Mouse (Mus musculus): ENCODE measurements around the gene Lmntd1. TPM values are rescaled to one million over a fixed set of nuclear protein-coding genes. Genes with fewer than 3 reads are reported as not detected.

Gene Lmntd1
- polyA plus RNA-seq, 1 experiment from 2014 or later = not detected

DNA sequence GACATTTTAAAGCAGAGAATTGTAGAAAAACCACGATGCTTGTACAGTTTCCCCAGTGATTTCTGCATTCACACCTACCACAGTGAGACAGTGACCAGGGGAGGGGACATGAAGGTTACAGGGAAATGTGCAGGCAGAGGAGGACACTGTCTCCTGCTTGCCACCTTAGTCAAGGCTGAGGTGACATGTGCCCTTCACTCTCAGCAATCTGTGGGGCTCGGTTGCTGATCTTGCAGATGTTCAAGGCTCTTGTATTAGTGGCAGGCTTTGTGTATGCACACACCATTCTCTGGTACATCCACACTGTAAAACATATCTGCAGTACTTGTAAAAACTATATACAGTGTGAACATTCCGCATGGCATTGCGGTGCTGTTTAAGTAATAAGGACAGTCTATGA lies 216.2 kb downstream of the Lmntd1 start:
- Histone ChIP-seq H3K36me3 (ENCODE audit: control insufficient read depth, insufficient read depth) (no peaks in the 10 kb centered on the region), H3K4me2 (ENCODE audit: low read depth, low read length) (no peak overlapping the region), H3K27ac (ENCODE audit: low read length) (no peak overlapping the region), H3K4me3 (ENCODE audit: low read depth, low read length) (no peak overlapping the region), H3K9me3 (replicated peaks; ENCODE audit: control insufficient read depth, low read length) (no peaks in the 10 kb centered on the region), H3K9ac (ENCODE audit: low read depth, low read length) (no peak overlapping the region), H3K4me1 (ENCODE audit: control insufficient read depth, low read depth, low read length) (no peaks in the 10 kb centered on the region), H3K27me3 (ENCODE audit: control insufficient read depth, insufficient read depth, low read depth, low read length) (no peaks in the 10 kb centered on the region)
- WGBS (ENCODE audit: insufficient replicate concordance) = 71% methylated on average over 4 of the region's 4 CpGs
- no peak for ATAC-seq (ENCODE audit: low read depth)

DNA sequence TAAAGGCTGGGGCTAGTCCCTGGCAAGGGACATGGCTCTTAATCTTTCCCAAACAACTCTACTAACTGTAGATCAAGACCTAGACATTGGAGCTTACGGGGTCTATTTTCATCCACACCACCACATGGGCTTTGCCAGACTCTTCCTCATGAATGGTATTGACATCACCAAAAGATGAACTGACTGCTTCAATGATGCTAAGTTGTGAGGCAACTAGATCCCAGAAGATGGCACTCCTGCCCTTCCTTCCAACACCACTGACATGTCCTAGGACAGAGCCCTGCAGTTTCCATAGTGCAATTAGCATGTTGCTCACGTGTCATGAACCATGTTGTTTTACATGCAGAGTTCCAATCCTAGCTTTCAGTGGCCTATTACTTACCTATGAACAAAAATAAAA lies 217.6 kb downstream of the Lmntd1 start:
- Histone ChIP-seq H3K9ac (ENCODE audit: low read depth, low read length) (no peak overlapping the region), H3K4me1 (ENCODE audit: control insufficient read depth, low read depth, low read length) (no peaks in the 10 kb centered on the region), H3K9me3 (replicated peaks; ENCODE audit: control insufficient read depth, low read length) (no peaks in the 10 kb centered on the region), H3K4me2 (ENCODE audit: low read depth, low read length) (no peak overlapping the region), H3K4me3 (ENCODE audit: low read depth, low read length) (no peak overlapping the region), H3K36me3 (ENCODE audit: control insufficient read depth, insufficient read depth) (no peaks in the 10 kb centered on the region), H3K27ac (ENCODE audit: low read length) (no peak overlapping the region), H3K27me3 (ENCODE audit: control insufficient read depth, insufficient read depth, low read depth, low read length) (no peaks in the 10 kb centered on the region)
- WGBS (ENCODE audit: insufficient replicate concordance) = 60% methylated on average over 2 of the region's 2 CpGs
- no peak for ATAC-seq (ENCODE audit: low read depth)

GRCm38 (mm10) chr6:145390421-145390820 lies 223.7 kb downstream of the Lmntd1 start:
- Histone ChIP-seq H3K9ac (ENCODE audit: low read depth, low read length) (no peak overlapping the region), H3K4me3 (ENCODE audit: low read depth, low read length) (no peak overlapping the region), H3K27me3 (ENCODE audit: control insufficient read depth, insufficient read depth, low read depth, low read length) (no peaks in the 10 kb centered on the region), H3K9me3 (replicated peaks; ENCODE audit: control insufficient read depth, low read length) (no peaks in the 10 kb centered on the region), H3K27ac (ENCODE audit: low read length) (no peak overlapping the region), H3K36me3 (ENCODE audit: control insufficient read depth, insufficient read depth) (no peaks in the 10 kb centered on the region), H3K4me1 (ENCODE audit: control insufficient read depth, low read depth, low read length) (no peaks in the 10 kb centered on the region), H3K4me2 (ENCODE audit: low read depth, low read length) (no peak overlapping the region)
- 75% methylated on average over 2 of the region's 2 CpGs for WGBS (ENCODE audit: insufficient replicate concordance)
- ATAC-seq (ENCODE audit: low read depth) = no peak

DNA sequence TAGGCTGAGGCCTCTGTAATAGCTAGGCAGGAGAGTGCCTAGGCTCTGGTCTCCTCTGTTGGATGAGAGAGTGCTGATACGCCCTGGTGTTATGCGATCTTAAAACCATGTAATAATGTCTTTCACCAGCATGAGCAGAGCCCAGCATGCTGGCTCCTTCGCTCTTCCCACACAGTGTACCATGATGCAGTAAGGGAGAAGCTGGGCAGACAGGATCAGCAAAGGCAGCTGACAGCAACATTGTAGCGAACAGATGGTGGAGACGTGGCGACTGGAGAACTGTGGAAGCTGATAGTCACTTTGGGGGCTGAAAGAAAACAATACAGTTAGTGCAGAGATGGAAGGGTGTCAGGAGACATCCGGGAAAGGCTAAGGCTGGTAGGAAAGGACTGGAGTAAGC lies 224.2 kb downstream of the Lmntd1 start:
- no peak overlapping the region for H3K9ac ChIP-seq (ENCODE audit: low read depth, low read length)
- H3K36me3 ChIP-seq (ENCODE audit: control insufficient read depth, insufficient read depth) = no peaks in the 10 kb centered on the region
- H3K27me3 ChIP-seq (ENCODE audit: control insufficient read depth, insufficient read depth, low read depth, low read length) = no peaks in the 10 kb centered on the region
- H3K9me3 ChIP-seq (replicated peaks; ENCODE audit: control insufficient read depth, low read length) = no peaks in the 10 kb centered on the region
- no peak overlapping the region for H3K4me2 ChIP-seq (ENCODE audit: low read depth, low read length)
- WGBS (ENCODE audit: insufficient replicate concordance) = 56% methylated on average over 7 of the region's 7 CpGs
- no peak overlapping the region for H3K27ac ChIP-seq (ENCODE audit: low read length)
- H3K4me3 ChIP-seq (ENCODE audit: low read depth, low read length) = no peak overlapping the region
- H3K4me1 ChIP-seq (ENCODE audit: control insufficient read depth, low read depth, low read length) = no peaks in the 10 kb centered on the region
- ATAC-seq (ENCODE audit: low read depth) = no peak

DNA sequence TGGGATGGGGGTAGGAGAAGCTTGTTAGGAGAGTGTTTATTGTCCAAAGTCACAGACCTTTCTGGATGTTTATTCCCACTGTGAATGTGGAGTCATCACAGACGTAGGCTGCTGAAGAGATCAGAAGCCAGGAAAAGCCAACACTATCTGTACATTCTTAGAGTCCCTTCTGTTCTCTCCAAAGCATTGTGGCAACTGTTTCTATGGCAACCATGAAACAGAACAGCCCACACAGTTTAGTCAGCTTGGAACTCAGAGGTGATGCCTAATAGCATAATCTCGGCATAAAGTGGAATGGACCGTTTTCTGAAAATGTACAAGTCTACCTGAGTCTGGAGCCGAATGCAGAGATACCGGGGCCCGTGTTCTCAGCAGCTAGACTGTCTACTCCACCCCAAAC lies 226.7 kb downstream of the Lmntd1 start:
- Histone ChIP-seq H3K9ac (ENCODE audit: low read depth, low read length) (no peak overlapping the region), H3K27ac (ENCODE audit: low read length) (no peak overlapping the region), H3K27me3 (ENCODE audit: control insufficient read depth, insufficient read depth, low read depth, low read length) (no peaks in the 10 kb centered on the region), H3K9me3 (replicated peaks; ENCODE audit: control insufficient read depth, low read length) (no peaks in the 10 kb centered on the region), H3K4me3 (ENCODE audit: low read depth, low read length) (no peak overlapping the region), H3K36me3 (ENCODE audit: control insufficient read depth, insufficient read depth) (no peaks in the 10 kb centered on the region), H3K4me1 (ENCODE audit: control insufficient read depth, low read depth, low read length) (no peaks in the 10 kb centered on the region), H3K4me2 (ENCODE audit: low read depth, low read length) (no peak overlapping the region)
- 67% methylated on average over 6 of the region's 6 CpGs for WGBS (ENCODE audit: insufficient replicate concordance)
- ATAC-seq (ENCODE audit: low read depth) = no peak

GRCm38 (mm10) chr6:145382586-145383380 lies 231.3 kb downstream of the Lmntd1 start:
- Histone ChIP-seq H3K4me2 (ENCODE audit: low read depth, low read length) (no peak overlapping the region), H3K4me3 (ENCODE audit: low read depth, low read length) (no peak overlapping the region), H3K9ac (ENCODE audit: low read depth, low read length) (no peak overlapping the region), H3K27ac (ENCODE audit: low read length) (no peak overlapping the region), H3K36me3 (ENCODE audit: control insufficient read depth, insufficient read depth) (no peaks in the 10 kb centered on the region), H3K4me1 (ENCODE audit: control insufficient read depth, low read depth, low read length) (no peaks in the 10 kb centered on the region), H3K9me3 (replicated peaks; ENCODE audit: control insufficient read depth, low read length) (no peaks in the 10 kb centered on the region), H3K27me3 (ENCODE audit: control insufficient read depth, insufficient read depth, low read depth, low read length) (no peaks in the 10 kb centered on the region)
- 62% methylated on average over 12 of the region's 12 CpGs for WGBS (ENCODE audit: insufficient replicate concordance)
- no peak for ATAC-seq (ENCODE audit: low read depth)

DNA sequence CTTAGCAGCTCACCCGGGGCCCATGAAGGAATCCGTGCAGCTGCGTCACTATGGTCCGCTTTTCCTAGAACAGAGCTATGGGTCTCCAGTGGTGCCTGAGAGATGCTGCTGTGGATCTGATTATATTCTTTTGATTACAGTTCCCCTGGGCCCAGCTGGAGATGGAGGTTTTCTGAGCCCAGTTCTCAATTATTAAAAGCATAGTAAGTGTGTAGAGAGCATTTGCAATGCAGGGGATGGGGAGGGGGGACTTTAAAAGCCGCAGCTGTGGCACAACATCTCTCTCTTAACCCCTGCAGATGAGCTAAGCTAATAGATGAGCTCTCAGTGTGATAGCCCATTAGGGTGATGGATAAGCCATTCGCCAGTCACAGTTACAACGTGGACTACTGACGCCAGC lies 233.2 kb downstream of the Lmntd1 start:
- ATAC-seq (ENCODE audit: low read depth) = no peak
- WGBS (ENCODE audit: insufficient replicate concordance) = 73% methylated on average over 8 of the region's 8 CpGs
- H3K9me3 ChIP-seq (replicated peaks; ENCODE audit: control insufficient read depth, low read length) = no peaks in the 10 kb centered on the region

GRCm38 (mm10) chr6:145379175-145379574 lies 234.9 kb downstream of the Lmntd1 start:
- Histone ChIP-seq H3K9ac (ENCODE audit: low read depth, low read length) (no peak overlapping the region), H3K4me3 (ENCODE audit: low read depth, low read length) (no peak overlapping the region), H3K27ac (ENCODE audit: low read length) (no peak overlapping the region), H3K27me3 (ENCODE audit: control insufficient read depth, insufficient read depth, low read depth, low read length) (no peaks in the 10 kb centered on the region), H3K4me2 (ENCODE audit: low read depth, low read length) (no peak overlapping the region), H3K9me3 (replicated peaks; ENCODE audit: control insufficient read depth, low read length) (no peaks in the 10 kb centered on the region), H3K4me1 (ENCODE audit: control insufficient read depth, low read depth, low read length) (no peaks in the 10 kb centered on the region), H3K36me3 (ENCODE audit: control insufficient read depth, insufficient read depth) (no peaks in the 10 kb centered on the region)
- WGBS (ENCODE audit: insufficient replicate concordance) = 43% methylated on average over 6 of the region's 6 CpGs
- ATAC-seq (ENCODE audit: low read depth) = no peak

More for the DNA sequence above, 233.2 kb downstream of the Lmntd1 start:
- Histone ChIP-seq H3K27ac (ENCODE audit: low read length) (no peak overlapping the region), H3K27me3 (ENCODE audit: control insufficient read depth, insufficient read depth, low read depth, low read length) (no peaks in the 10 kb centered on the region), H3K4me2 (ENCODE audit: low read depth, low read length) (no peak overlapping the region), H3K4me3 (ENCODE audit: low read depth, low read length) (no peak overlapping the region), H3K9ac (ENCODE audit: low read depth, low read length) (no peak overlapping the region), H3K4me1 (ENCODE audit: control insufficient read depth, low read depth, low read length) (no peaks in the 10 kb centered on the region), H3K36me3 (ENCODE audit: control insufficient read depth, insufficient read depth) (no peaks in the 10 kb centered on the region)

GRCm38 (mm10) chr6:145378689-145379088 lies 235.4 kb downstream of the Lmntd1 start:
- Histone ChIP-seq H3K4me3 (ENCODE audit: low read depth, low read length) (no peak overlapping the region), H3K27me3 (ENCODE audit: control insufficient read depth, insufficient read depth, low read depth, low read length) (no peaks in the 10 kb centered on the region), H3K4me2 (ENCODE audit: low read depth, low read length) (no peak overlapping the region), H3K9me3 (replicated peaks; ENCODE audit: control insufficient read depth, low read length) (no peaks in the 10 kb centered on the region), H3K4me1 (ENCODE audit: control insufficient read depth, low read depth, low read length) (no peaks in the 10 kb centered on the region), H3K36me3 (ENCODE audit: control insufficient read depth, insufficient read depth) (no peaks in the 10 kb centered on the region), H3K9ac (ENCODE audit: low read depth, low read length) (no peak overlapping the region), H3K27ac (ENCODE audit: low read length) (no peak overlapping the region)
- WGBS (ENCODE audit: insufficient replicate concordance) = 8% methylated on average over 4 of the region's 4 CpGs
- no peak for ATAC-seq (ENCODE audit: low read depth)

Measured in liver, embryonic 16.5 days (tissue).